Mouse (Mus musculus) E14TG2a.4 (cell line): ENCODE data around the gene Cemip.

Experiments
- H3K27me3 ChIP-seq: 2 replicates; pipeline ENCODE4 v1.6.1; 2014; ENCODE audit warnings: low read length, control low read depth; ENCODE audit not compliant: insufficient read depth
- H3K36me3 ChIP-seq: 2 replicates; pipeline ENCODE4 v1.6.1; 2014; ENCODE audit warnings: low read length, control low read depth; ENCODE audit not compliant: insufficient read depth
- H3K4me1 ChIP-seq: replicated peaks from 2 replicates; pipeline ENCODE4 v1.6.1; 2014; ENCODE audit warnings: low read depth, low read length, control low read depth
- H3K4me3 ChIP-seq: replicated peaks from 2 replicates; pipeline ENCODE4 v1.5.1; 2014; ENCODE audit warnings: mild to moderate bottlenecking, low read length
- H3K9me3 ChIP-seq: 2 replicates; pipeline ENCODE4 v1.6.1; 2014; ENCODE audit warnings: low read length, control low read depth
- CTCF ChIP-seq: conservative IDR thresholded peaks from 2 replicates; pipeline ENCODE4 v1.5.1; 2014; ENCODE audit warnings: low read length
- NANOG ChIP-seq: IDR thresholded peaks from 2 replicates; pipeline ENCODE4 v1.6.1; 2014; ENCODE audit warnings: borderline replicate concordance, low read length, mixed read lengths
- POU5F1 ChIP-seq: IDR thresholded peaks from 2 replicates; pipeline ENCODE4 v1.6.1; 2014; ENCODE audit warnings: low read length, borderline replicate concordance

The Cemip gene

GRCm38 (mm10) chr7:84111716-84112350 is 25.5 kb upstream of the Cemip start:
- no peak for TF ChIP-seq POU5F1
- TF ChIP-seq NANOG = no peak
- TF ChIP-seq CTCF = no peak

GRCm38 (mm10) chr7:84106942-84107341 is 20.6 kb upstream of the Cemip start:
- no peaks in the 10 kb centered on the region; the same call in 1 of the 2 replicates for H3K4me1 ChIP-seq
- peaks cover 43% of the 10 kb centered on the region for H3K36me3 ChIP-seq
- H3K9me3 ChIP-seq = no peaks in the 10 kb centered on the region
- TF ChIP-seq CTCF (no peak), POU5F1 (no peak), NANOG (no peak)
- no peaks in the 10 kb centered on the region for H3K27me3 ChIP-seq
- H3K4me3 ChIP-seq = no peak overlapping the region

More at GRCm38 (mm10) chr7:84111716-84112350, 25.5 kb upstream of the Cemip start:
- H3K36me3 ChIP-seq = peaks cover 91% of the 10 kb centered on the region
- no peak overlapping the region for H3K4me3 ChIP-seq
- H3K4me1 ChIP-seq = no peaks in the 10 kb centered on the region; the same call in 1 of the 2 replicates
- H3K27me3 ChIP-seq = no peaks in the 10 kb centered on the region
- no peaks in the 10 kb centered on the region for H3K9me3 ChIP-seq

- Histone ChIP-seq H3K36me3 (peaks cover 4% of the 10 kb centered on the region; the same call in 1 of the 2 replicates), H3K4me3 (no peak overlapping the region), H3K4me1 (peaks cover 19% of the 10 kb centered on the region), H3K27me3 (no peaks in the 10 kb centered on the region), H3K9me3 (no peaks in the 10 kb centered on the region)
- no peak for TF ChIP-seq CTCF
- TF ChIP-seq POU5F1 = no peak
- no peak for TF ChIP-seq NANOG
These were observed 16.3 kb upstream of the Cemip start for GRCm38 (mm10) chr7:84102589-84102988.

- Histone ChIP-seq H3K36me3 (no peaks in the 10 kb centered on the region), H3K4me1 (peaks cover 23% of the 10 kb centered on the region), H3K4me3 (no peak overlapping the region), H3K27me3 (no peaks in the 10 kb centered on the region), H3K9me3 (no peaks in the 10 kb centered on the region)
- no peak for TF ChIP-seq CTCF
- no peak for TF ChIP-seq POU5F1
- no peak for TF ChIP-seq NANOG
These were observed 14.4 kb upstream of the Cemip start for GRCm38 (mm10) chr7:84100672-84101071.

GRCm38 (mm10) chr7:84098098-84098497 is 11.8 kb upstream of the Cemip start:
- TF ChIP-seq POU5F1 = no peak
- no peak for TF ChIP-seq NANOG
- TF ChIP-seq CTCF = no peak
- Histone ChIP-seq H3K4me3 (no peak overlapping the region), H3K36me3 (no peaks in the 10 kb centered on the region), H3K4me1 (peaks cover 23% of the 10 kb centered on the region), H3K9me3 (no peaks in the 10 kb centered on the region), H3K27me3 (no peaks in the 10 kb centered on the region)

GRCm38 (mm10) chr7:84096501-84096900 is 10.2 kb upstream of the Cemip start:
- TF ChIP-seq POU5F1 (no peak), NANOG (no peak), CTCF (no peak)
- no peaks in the 10 kb centered on the region for H3K36me3 ChIP-seq
- peaks cover 23% of the 10 kb centered on the region for H3K4me1 ChIP-seq
- no peak overlapping the region for H3K4me3 ChIP-seq
- no peaks in the 10 kb centered on the region for H3K9me3 ChIP-seq
- no peaks in the 10 kb centered on the region for H3K27me3 ChIP-seq

- Histone ChIP-seq H3K9me3 (no peaks in the 10 kb centered on the region), H3K36me3 (no peaks in the 10 kb centered on the region), H3K4me3 (no peak overlapping the region), H3K27me3 (peaks cover 29% of the 10 kb centered on the region), H3K4me1 (peaks cover 3% of the 10 kb centered on the region)
- TF ChIP-seq NANOG = no peak
- TF ChIP-seq CTCF = no peak
- TF ChIP-seq POU5F1 = no peak
These were observed 4.5 kb upstream of the Cemip start for GRCm38 (mm10) chr7:84090793-84091192.

GRCm38 (mm10) chr7:84089777-84090176 is 3.5 kb upstream of the Cemip start:
- Histone ChIP-seq H3K4me3 (no peak overlapping the region), H3K27me3 (peaks cover 40% of the 10 kb centered on the region), H3K4me1 (peaks cover 11% of the 10 kb centered on the region), H3K9me3 (no peaks in the 10 kb centered on the region), H3K36me3 (no peaks in the 10 kb centered on the region)
- TF ChIP-seq NANOG = no peak
- TF ChIP-seq POU5F1 = no peak
- TF ChIP-seq CTCF = no peak; the same call in 1 of the 2 replicates

- Histone ChIP-seq H3K4me3 (no peak overlapping the region), H3K27me3 (peaks cover 40% of the 10 kb centered on the region), H3K9me3 (no peaks in the 10 kb centered on the region), H3K4me1 (peaks cover 11% of the 10 kb centered on the region), H3K36me3 (no peaks in the 10 kb centered on the region)
- TF ChIP-seq CTCF (peak; percentile 72), NANOG (no peak)
These were observed 2.7 kb upstream of the Cemip start for GRCm38 (mm10) chr7:84088971-84089370.
